Mouse (Mus musculus) c-Kit-positive CD71-positive TER-119-positive erythroid progenitor cells, embryonic 14.5 days (primary cell): ENCODE results near the gene Chchd5.

ENCODE experiments used
- DNase-seq: peaks from one replicate; pipeline ENCODE4 v3.0.0-alpha.2; 2013; ENCODE audit warnings: low spot score

The Chchd5 gene

GRCm38 (mm10) chr2:129129412-129129929, at the start of gene Chchd5:
Gene Chchd5, plus strand, starts transcription at chr2:129129700.
- DNase-seq = peak; percentile 91

GRCm38 (mm10) chr2:129081097-129081496, 48.4 kb upstream of the Chchd5 start:
- no peak for DNase-seq

GRCm38 (mm10) chr2:129083514-129083913, 46.0 kb upstream of the Chchd5 start:
- DNase-seq = no peak

- DNase-seq = peak; percentile 35
Observed at GRCm38 (mm10) chr2:129084959-129085358, 44.5 kb upstream of the Chchd5 start.

GRCm38 (mm10) chr2:129087520-129087919, 42.0 kb upstream of the Chchd5 start:
- DNase-seq = no peak

GRCm38 (mm10) chr2:129090370-129090769, 39.1 kb upstream of the Chchd5 start:
- DNase-seq = no peak

GRCm38 (mm10) chr2:129092810-129093209, 36.7 kb upstream of the Chchd5 start:
- DNase-seq = no peak

GRCm38 (mm10) chr2:129093926-129094724, 35.4 kb upstream of the Chchd5 start:
- DNase-seq = no peak

- peak; percentile 87 for DNase-seq
Observed at GRCm38 (mm10) chr2:129100784-129101310, 28.7 kb upstream of the Chchd5 start, which contains the start of gene Polr1b. Gene Polr1b, plus strand, starts transcription at chr2:129100995.

- no peak for DNase-seq
Observed at GRCm38 (mm10) chr2:129112924-129113323, 16.6 kb upstream of the Chchd5 start.

- DNase-seq = no peak
Observed at GRCm38 (mm10) chr2:129115706-129116367, 13.7 kb upstream of the Chchd5 start.

- DNase-seq = no peak
Observed at GRCm38 (mm10) chr2:129116368-129116739, 13.1 kb upstream of the Chchd5 start.

- no peak for DNase-seq
Observed at GRCm38 (mm10) chr2:129118061-129118460, 11.4 kb upstream of the Chchd5 start.

GRCm38 (mm10) chr2:129121986-129122385, 7.5 kb upstream of the Chchd5 start:
- DNase-seq = no peak

GRCm38 (mm10) chr2:129129987-129130545, 566 bp downstream of the Chchd5 start:
- no peak for DNase-seq

- DNase-seq = no peak
Observed at GRCm38 (mm10) chr2:129130776-129131175, 1.3 kb downstream of the Chchd5 start.

- no peak for DNase-seq
Observed at GRCm38 (mm10) chr2:129132231-129132630, 2.7 kb downstream of the Chchd5 start.

GRCm38 (mm10) chr2:129133006-129133805, 3.7 kb downstream of the Chchd5 start:
- DNase-seq = no peak

GRCm38 (mm10) chr2:129139906-129140305, 10.4 kb downstream of the Chchd5 start:
- no peak for DNase-seq

- no peak for DNase-seq
Observed at GRCm38 (mm10) chr2:129148836-129149235, 19.3 kb downstream of the Chchd5 start.

GRCm38 (mm10) chr2:129150386-129150785, 20.9 kb downstream of the Chchd5 start:
- no peak for DNase-seq

- no peak for DNase-seq
Observed at GRCm38 (mm10) chr2:129151111-129151510, 21.6 kb downstream of the Chchd5 start.
